Mouse (Mus musculus) neural tube, embryonic 11.5 days (tissue): Measurements from ENCODE around the gene Npas3. TPM values are rescaled to one million over a fixed set of nuclear protein-coding genes. Genes with fewer than 3 reads are reported as not detected.

Source experiments
- ATAC-seq: fragments of 200-750 bp; cut with Nextera tagmentation; 2 replicates; pipeline ENCODE4 v1.8.0; 2017; ENCODE audit warnings: moderate number of reproducible peaks, mild to moderate bottlenecking, moderate TSS enrichment, moderate library complexity; ENCODE audit not compliant: insufficient read depth, low FRiP score, low TSS enrichment
- DNase-seq: peaks from one replicate; pipeline ENCODE4 v3.0.0-alpha.2; 2015; ENCODE audit warnings: low spot score
- H3K27ac ChIP-seq: fragments of 300-500 bp; sonication (generic); 2 replicates; pipeline ENCODE4 v1.5.1; 2014; ENCODE audit warnings: low read depth, mild to moderate bottlenecking, low read length
- H3K27me3 ChIP-seq: fragments of 300-500 bp; sonication (generic); 2 replicates; pipeline ENCODE4 v1.6.1; 2014; ENCODE audit warnings: mild to moderate bottlenecking, low read length, mixed read lengths; ENCODE audit not compliant: control insufficient read depth, insufficient read depth
- H3K36me3 ChIP-seq: fragments of 300-500 bp; sonication (generic); 2 replicates; pipeline ENCODE4 v1.6.1; 2014; ENCODE audit warnings: mild to moderate bottlenecking, low read length, moderate library complexity, mixed read lengths; ENCODE audit not compliant: control insufficient read depth, insufficient read depth
- H3K4me1 ChIP-seq: fragments of 300-500 bp; sonication (generic); 2 replicates; pipeline ENCODE4 v1.6.1; 2014; ENCODE audit warnings: low read length, mixed read lengths; ENCODE audit not compliant: control insufficient read depth, insufficient read depth
- H3K4me2 ChIP-seq: fragments of 300-500 bp; sonication (generic); 2 replicates; pipeline ENCODE4 v1.6.1; 2014; ENCODE audit warnings: low read depth, mild to moderate bottlenecking, moderate library complexity
- H3K4me3 ChIP-seq: fragments of 300-500 bp; sonication (generic); 2 replicates; pipeline ENCODE4 v1.5.1; 2014; ENCODE audit warnings: low read depth, low read length
- H3K9ac ChIP-seq: fragments of 300-500 bp; sonication (generic); 2 replicates; pipeline ENCODE4 v1.6.1; 2014; ENCODE audit warnings: mild to moderate bottlenecking, low read length
- H3K9me3 ChIP-seq: fragments of 300-500 bp; sonication (generic); 2 replicates; pipeline ENCODE4 v1.6.1; 2016; ENCODE audit warnings: low read length; ENCODE audit not compliant: control insufficient read depth
- WGBS: fragments of 180-500 bp; shearing (Covaris S2); extraction: QIAGEN DNeasy Blood & Tissue Kit; methylation state at CpG from one replicate; pipeline ENCODE4 v1.1.7; 2014; 5-methylcytosine and 5-hydroxymethylcytosine counted together
- polyA plus RNA-seq: library from polyadenylated mRNA; unstranded; fragments of >200 nt; fragmentation: Nextera tagmentation; extraction: Ambion mirVana; gene quantifications from 2 replicates; pipeline ENCODE4 v1.2.1, GENCODE M21; 2014

Npas3 gene
- polyA plus RNA-seq, 1 experiment from 2014 or later, result 18.0 TPM

- H3K4me2 ChIP-seq, result no peak overlapping the region
- H3K9me3 ChIP-seq, result no peaks in the 10 kb centered on the region
- 0 out of 2 replicates have a peak, but pooled peaks cover 3% of the 10 kb centered on the region for H3K4me1 ChIP-seq
Observed at GRCm38 (mm10) chr12:53754236-53754635, 505.8 kb downstream of the Npas3 start.

GRCm38 (mm10) chr12:53757631-53758030 is 509.2 kb downstream of the Npas3 start:
- Histone ChIP-seq H3K4me1 (0 out of 2 replicates have a peak, but pooled peaks cover 3% of the 10 kb centered on the region), H3K4me3 (no peak overlapping the region), H3K27ac (no peak overlapping the region), H3K36me3 (no peaks in the 10 kb centered on the region), H3K27me3 (no peaks in the 10 kb centered on the region), H3K4me2 (no peak overlapping the region), H3K9ac (no peak overlapping the region), H3K9me3 (no peaks in the 10 kb centered on the region)
- no peak for ATAC-seq
- DNase-seq, result no peak
- WGBS, result 80% methylated on average over 6 of the region's 6 CpGs

More at GRCm38 (mm10) chr12:53754236-53754635, 505.8 kb downstream of the Npas3 start:
- H3K36me3 ChIP-seq, result no peaks in the 10 kb centered on the region
- DNase-seq (no peak), ATAC-seq (no peak)
- WGBS, result 40% methylated on average over 7 of the region's 7 CpGs
- H3K9ac ChIP-seq, result no peak overlapping the region
- H3K27me3 ChIP-seq, result no peaks in the 10 kb centered on the region
- no peak overlapping the region for H3K27ac ChIP-seq
- no peak overlapping the region for H3K4me3 ChIP-seq

- 0 out of 2 replicates have a peak, but pooled peaks cover 2% of the 10 kb centered on the region for H3K4me1 ChIP-seq
- H3K27ac ChIP-seq, result no peak overlapping the region
- H3K36me3 ChIP-seq, result no peaks in the 10 kb centered on the region
- WGBS, result 72% methylated on average over 5 of the region's 5 CpGs
- H3K27me3 ChIP-seq, result no peaks in the 10 kb centered on the region
- DNase-seq, result no peak
- H3K9ac ChIP-seq, result no peak overlapping the region
- H3K9me3 ChIP-seq, result no peaks in the 10 kb centered on the region
- no peak overlapping the region for H3K4me3 ChIP-seq
- H3K4me2 ChIP-seq, result no peak overlapping the region
- no peak for ATAC-seq
Observed at GRCm38 (mm10) chr12:53758356-53758755, 509.9 kb downstream of the Npas3 start.

GRCm38 (mm10) chr12:53764143-53764542 is 515.7 kb downstream of the Npas3 start:
- no peak overlapping the region for H3K9ac ChIP-seq
- peaks cover 3% of the 10 kb centered on the region; the same call in 1 of the 2 replicates for H3K4me1 ChIP-seq
- H3K36me3 ChIP-seq, result no peaks in the 10 kb centered on the region
- no peak for DNase-seq
- H3K4me3 ChIP-seq, result no peak overlapping the region
- H3K9me3 ChIP-seq, result no peaks in the 10 kb centered on the region
- no peaks in the 10 kb centered on the region for H3K27me3 ChIP-seq
- no peak overlapping the region for H3K4me2 ChIP-seq
- WGBS, result 53% methylated on average over 4 of the region's 4 CpGs
- ATAC-seq, result no peak
- no peak overlapping the region for H3K27ac ChIP-seq

GRCm38 (mm10) chr12:53768392-53768791 is 519.9 kb downstream of the Npas3 start:
- peak; percentile 65 for DNase-seq
- Histone ChIP-seq H3K27ac (no peak overlapping the region), H3K36me3 (no peaks in the 10 kb centered on the region), H3K9ac (no peak overlapping the region), H3K4me2 (no peak overlapping the region), H3K4me1 (peaks cover 7% of the 10 kb centered on the region), H3K4me3 (no peak overlapping the region), H3K27me3 (no peaks in the 10 kb centered on the region), H3K9me3 (no peaks in the 10 kb centered on the region)
- 49% methylated on average over 11 of the region's 11 CpGs for WGBS
- ATAC-seq, result no peak

GRCm38 (mm10) chr12:53771394-53771936 is 523.0 kb downstream of the Npas3 start:
- no peak for ATAC-seq
- WGBS, result 74% methylated on average over 14 of the region's 14 CpGs
- Histone ChIP-seq H3K9me3 (no peaks in the 10 kb centered on the region), H3K4me3 (no peak overlapping the region), H3K27ac (no peak overlapping the region), H3K4me1 (peaks cover 7% of the 10 kb centered on the region), H3K27me3 (no peaks in the 10 kb centered on the region), H3K9ac (no peak overlapping the region), H3K4me2 (no peak overlapping the region), H3K36me3 (no peaks in the 10 kb centered on the region)
- no peak for DNase-seq

- WGBS, result 65% methylated on average over 11 of the region's 11 CpGs
- Histone ChIP-seq H3K27ac (no peak overlapping the region), H3K9me3 (no peaks in the 10 kb centered on the region), H3K27me3 (no peaks in the 10 kb centered on the region), H3K4me3 (no peak overlapping the region), H3K4me2 (no peak overlapping the region), H3K36me3 (no peaks in the 10 kb centered on the region), H3K9ac (no peak overlapping the region), H3K4me1 (no peaks in the 10 kb centered on the region)
- ATAC-seq (no peak), DNase-seq (peak; percentile 30)
Observed at GRCm38 (mm10) chr12:53781850-53782552, 533.5 kb downstream of the Npas3 start.

- no peak overlapping the region for H3K4me2 ChIP-seq
- H3K27me3 ChIP-seq, result no peaks in the 10 kb centered on the region
- ATAC-seq, result no peak
- no peaks in the 10 kb centered on the region for H3K4me1 ChIP-seq
- no peaks in the 10 kb centered on the region for H3K36me3 ChIP-seq
- 91% methylated on average over 10 of the region's 10 CpGs for WGBS
- H3K4me3 ChIP-seq, result no peak overlapping the region
- no peak overlapping the region for H3K9ac ChIP-seq
- no peak overlapping the region for H3K27ac ChIP-seq
- no peak for DNase-seq
- H3K9me3 ChIP-seq, result no peaks in the 10 kb centered on the region
Observed at GRCm38 (mm10) chr12:53789501-53789900, 541.0 kb downstream of the Npas3 start.
